Mouse (Mus musculus): Measurements from ENCODE around the gene Nova2. TPM values are rescaled to one million over a fixed set of nuclear protein-coding genes. Genes with fewer than 3 reads are reported as not detected.

Nova2 gene
- total RNA-seq, 4 experiments from 2014 or later, result 5.6 to 9.2 (median 7.1) TPM

DNA sequence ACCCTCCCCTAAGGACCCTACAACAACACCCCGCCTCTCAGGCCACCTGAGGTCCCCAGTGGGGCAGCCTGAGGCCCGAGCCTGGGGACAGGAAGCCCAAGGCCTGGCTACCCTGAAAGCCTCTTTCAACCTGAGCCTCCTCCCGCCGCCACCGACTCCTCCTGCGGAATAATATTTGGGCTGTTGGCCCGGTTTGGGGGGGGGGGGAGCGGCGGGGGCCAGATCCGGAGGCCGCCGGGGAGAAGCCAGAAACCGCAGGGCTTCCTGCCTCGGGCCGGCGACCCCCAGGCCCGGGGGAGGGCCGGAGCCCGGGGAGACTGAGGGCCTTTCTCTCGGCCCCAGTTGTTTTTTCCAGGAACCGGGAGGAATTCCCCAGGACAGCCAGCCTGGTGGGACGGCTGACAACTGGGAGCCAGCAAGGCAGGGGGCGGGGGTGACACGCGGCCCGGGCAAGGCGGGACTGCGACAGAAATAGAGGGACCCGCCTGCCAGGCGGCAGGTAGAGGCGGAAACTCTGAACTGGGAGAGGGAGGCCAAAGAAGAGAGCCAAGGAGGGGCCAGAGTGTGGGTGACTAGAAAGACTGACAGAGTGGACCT, 86.4 kb downstream of the Nova2 start:
- no peak for DNase-seq

DNA sequence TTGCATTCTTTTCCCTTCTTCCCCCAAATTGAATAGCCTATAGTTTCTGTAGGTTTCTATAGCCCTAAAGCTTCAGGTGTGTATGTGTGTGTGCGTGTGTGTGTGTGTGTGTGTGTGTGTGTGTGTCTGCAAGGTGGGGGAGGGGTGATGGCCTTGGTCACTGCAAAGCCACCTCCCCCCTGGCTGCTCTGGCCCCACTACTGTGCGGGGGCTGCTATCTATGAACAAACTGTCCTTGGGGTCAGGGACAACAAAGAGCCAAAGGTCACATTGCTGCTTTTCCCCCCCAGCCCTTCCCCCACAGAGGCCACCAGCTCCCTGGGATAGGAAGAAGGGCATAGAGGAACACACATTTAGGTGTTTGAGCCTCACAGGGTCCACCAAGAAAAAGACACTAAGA, 87.2 kb downstream of the Nova2 start:
- no peak for DNase-seq

DNA sequence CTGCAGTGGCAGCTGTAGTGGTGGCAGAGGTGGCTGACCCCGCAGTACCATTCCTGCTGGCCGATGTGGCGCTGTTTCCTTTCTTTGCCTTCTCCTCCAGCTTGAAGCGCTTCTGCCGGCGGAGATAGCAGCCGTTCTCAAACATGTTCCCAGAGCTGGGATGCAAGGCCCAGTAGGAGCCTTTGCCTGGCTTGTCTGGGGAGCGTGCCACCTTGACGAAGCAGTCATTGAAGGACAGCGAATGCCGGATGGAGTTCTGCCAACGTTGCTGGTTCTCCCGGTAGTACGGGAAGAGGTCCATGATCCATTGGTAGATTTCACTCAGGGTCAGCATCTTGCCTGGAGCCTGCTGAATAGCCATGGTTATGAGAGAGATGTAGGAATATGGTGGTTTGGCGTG, 88.8 kb downstream of the Nova2 start:
- no peak for DNase-seq

Other genes with a start within 250 kb of the Nova2 start
- gene Psg20, start 239.7 kb upstream of the Nova2 start, total RNA-seq (2022), result not detected
- gene Psg22, start 207.8 kb upstream of the Nova2 start, total RNA-seq (2022), result not detected
- not detected for gene Psg19, start 127.4 kb upstream of the Nova2 start, total RNA-seq (2022)
- not detected for gene Psg17, start 104.3 kb upstream of the Nova2 start, total RNA-seq (2022)
- gene Mill2, start 85.9 kb upstream of the Nova2 start, total RNA-seq (2022), result 10 to 100 TPM in 3 of 4 experiments, 1 to 10 TPM in 1; 8.5 to 12.4 (median 11.2) TPM
- gene Pglyrp1, start 54.6 kb upstream of the Nova2 start, total RNA-seq (2022), result 1 to 10 TPM; 1.3 to 2.8 (median 1.8) TPM
- 10 to 100 TPM; 12.6 to 18.4 (median 14.0) TPM for gene Ccdc61, start 15.5 kb upstream of the Nova2 start, total RNA-seq (2022)
- gene Nanos2, start 61.5 kb downstream of the Nova2 start, total RNA-seq (2022), result not detected
- 10 to 100 TPM; 11.4 to 18.0 (median 15.5) TPM for gene Mypop, start 65.4 kb downstream of the Nova2 start, total RNA-seq (2022)
- gene Irf2bp1, start 78.2 kb downstream of the Nova2 start, total RNA-seq (2022), result 10 to 100 TPM; 49.0 to 52.8 (median 50.9) TPM
- under 1 TPM in 1 of 4 experiments, not detected in 3; 0.12 TPM for gene Foxa3, start 97.7 kb downstream of the Nova2 start, total RNA-seq (2022)
- 100 to 1,000 TPM; 110 to 113 (median 111) TPM for gene Sympk, start 98.5 kb downstream of the Nova2 start, total RNA-seq (2022)
- under 1 TPM in 1 of 4 experiments, not detected in 3; 0.24 TPM for gene Rsph6a, start 128.8 kb downstream of the Nova2 start, total RNA-seq (2022)
- 10 to 100 TPM; 54.9 to 74.1 (median 62.4) TPM for gene Dmwd, start 150.3 kb downstream of the Nova2 start, total RNA-seq (2022)
- 100 to 1,000 TPM; 118 to 287 (median 209) TPM for gene Dmpk, start 158.0 kb downstream of the Nova2 start, total RNA-seq (2022)
- gene Six5, start 168.7 kb downstream of the Nova2 start, total RNA-seq (2022), result 10 to 100 TPM; 16.8 to 27.8 (median 20.2) TPM
- not detected for gene Gm4969, start 192.5 kb downstream of the Nova2 start, total RNA-seq (2022)
- gene Fbxo46, start 194.0 kb downstream of the Nova2 start, total RNA-seq (2022), result 10 to 100 TPM; 13.6 to 17.6 (median 16.1) TPM
- gene Qpctl, start 223.4 kb downstream of the Nova2 start, total RNA-seq (2022), result 10 to 100 TPM; 18.0 to 24.0 (median 23.9) TPM
- 10 to 100 TPM; 86.1 to 97.7 (median 92.4) TPM for gene Snrpd2, start 223.8 kb downstream of the Nova2 start, total RNA-seq (2022)
- 1 to 10 TPM in 1 of 4 experiments, under 1 TPM in 3; 0.17 to 1.5 (median 0.64) TPM for gene Gipr, start 240.2 kb downstream of the Nova2 start, total RNA-seq (2022)